Mouse (Mus musculus): ENCODE results near the gene Dctpp1.

- TF ChIP-seq CTCF (IDR thresholded peaks at IDR 0.05; ENCODE audit: low read depth) (no peak), EP300 (IDR thresholded peaks at IDR 0.05; ENCODE audit: low read depth) (no peak)
These were observed 17.1 kb downstream of the Dctpp1 start for GRCm38 (mm10) chr7:127243361-127243867.

Data from liver, postnatal 0 days (tissue).